8 mouse cellular contexts compared by ENCODE assay signal in the genomic region with DNA sequence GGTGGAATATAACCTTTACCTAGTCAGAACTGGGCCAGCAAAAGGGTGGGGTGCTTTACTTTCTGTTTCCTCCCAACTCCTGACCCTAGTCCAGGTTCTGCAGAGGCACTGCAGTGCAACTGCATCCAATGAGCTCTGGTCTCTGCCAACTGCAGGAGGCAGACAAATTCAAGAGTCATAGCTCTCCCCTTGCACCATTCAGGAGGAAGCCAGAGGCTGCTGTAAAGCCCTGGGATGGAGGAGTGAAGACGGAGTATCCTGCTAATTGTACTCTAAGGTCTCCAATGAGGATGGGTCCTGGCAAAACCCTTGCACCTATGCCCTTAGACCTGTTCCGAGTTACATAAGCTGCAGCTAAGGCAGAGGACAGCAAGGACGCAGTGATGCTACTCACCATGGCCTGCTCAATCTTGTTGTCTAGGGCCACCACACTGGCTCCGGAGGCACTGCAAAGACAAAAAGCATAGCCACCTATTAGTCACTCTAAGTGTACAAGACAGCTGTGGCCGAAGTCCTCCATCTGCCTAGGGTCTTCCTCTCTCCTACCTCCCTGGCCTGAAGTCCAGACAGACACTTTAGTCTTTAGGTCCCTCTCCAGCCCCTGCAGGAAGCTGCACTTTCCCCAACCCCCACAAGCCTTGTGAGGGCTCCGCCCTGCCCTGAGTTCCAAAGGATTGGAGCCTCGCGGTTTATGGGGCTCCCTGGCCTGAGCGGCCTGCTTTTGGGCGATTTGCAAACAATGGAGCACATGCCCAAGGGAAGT. TPM values are rescaled to one million over a fixed set of nuclear protein-coding genes. Genes with fewer than 3 reads are reported as not detected.
DNase-seq lines count a peak whose midpoint lies in the region; ATAC-seq and TF ChIP-seq lines count a peak whose summit lies in the region.

No protein-coding gene starts in this region.

- peak overlapping the region; percentile 75 for H3K4me2 ChIP-seq in heart, embryonic 12.5 days

- 14% methylated on average over 10 of the region's 10 CpGs for WGBS in heart, embryonic 12.5 days
- WGBS in macrophage (ENCODE audit: missing documents) = 23% methylated on average over 10 of the region's 10 CpGs

- no peaks in the 10 kb centered on the region for H3K27me3 ChIP-seq in G1E (ENCODE audit: insufficient read depth, low read length)
- H3K27me3 ChIP-seq in heart, embryonic 12.5 days (replicated peaks) = peaks cover 4% of the 10 kb centered on the region; the same call in 1 of the 2 replicates
- no peaks in the 10 kb centered on the region for H3K27me3 ChIP-seq in splenic B cell, adult 2 months (ENCODE audit: control insufficient read depth, insufficient read depth, low read length, poor library complexity, severe bottlenecking)

- H3K27ac ChIP-seq in heart, embryonic 12.5 days (ENCODE audit: poor library complexity, severe bottlenecking) = peak overlapping the region; percentile 96
- H3K27ac ChIP-seq in macrophage = peak overlapping the region; percentile 88

- H3K79me2 ChIP-seq in macrophage (ENCODE audit: inconsistent target) = peaks cover 36% of the 10 kb centered on the region

- no peaks in the 10 kb centered on the region for H3K9me3 ChIP-seq in G1E (replicated peaks)
- H3K9me3 ChIP-seq in heart, embryonic 12.5 days (replicated peaks) = no peaks in the 10 kb centered on the region

- H3K9ac ChIP-seq in heart, embryonic 12.5 days = peak overlapping the region; percentile 85

- peaks cover 48% of the 10 kb centered on the region for H3K4me1 ChIP-seq in G1E (ENCODE audit: insufficient read depth, low read depth, low read length)
- peaks cover 33% of the 10 kb centered on the region for H3K4me1 ChIP-seq in heart, embryonic 12.5 days (replicated peaks)

- ATAC-seq in G1E (ENCODE audit: extremely low read depth, insufficient number of reproducible peaks, low FRiP score, poor library complexity, severe bottlenecking) = no peak
- 0 out of 2 replicates have a peak, but pooled peaks have one; percentile 56 for ATAC-seq in heart, embryonic 12.5 days (ENCODE audit: insufficient number of reproducible peaks, low FRiP score)

- H3K36me3 ChIP-seq in G1E (replicated peaks) = peaks cover 18% of the 10 kb centered on the region
- H3K36me3 ChIP-seq in heart, embryonic 12.5 days = peaks cover 11% of the 10 kb centered on the region
- H3K36me3 ChIP-seq in macrophage (ENCODE audit: inconsistent target) = no peaks in the 10 kb centered on the region
- H3K36me3 ChIP-seq in splenic B cell, adult 2 months (ENCODE audit: control insufficient read depth, insufficient read depth, low read length, poor library complexity, severe bottlenecking) = peaks cover 8% of the 10 kb centered on the region; the same call in 1 of the 2 replicates

- H3K4me3 ChIP-seq in G1E (ENCODE audit: low read depth, low read length) (peak overlapping the region; percentile 74), macrophage (ENCODE audit: inconsistent target) (peak overlapping the region; percentile 67)
- H3K4me3 ChIP-seq in heart, embryonic 12.5 days = peak overlapping the region; percentile 63

- peak; percentile 63 to 68 for DNase-seq in B cell, adult 2 months
- no peak for DNase-seq in G1E (ENCODE audit: low spot score)
- DNase-seq in embryo, embryonic 11 days = peak; percentile 57
- DNase-seq in kidney, postnatal 36 days = peak; percentile 40 to 48
- DNase-seq in splenic B cell, adult 2 months (ENCODE audit: low read depth, low spot score) = peak; percentile 40
- no peak for DNase-seq in gastrocnemius, adult 18-20 months (ENCODE audit: low spot score)

- no peak for TF ChIP-seq CTCF in G1E (IDR thresholded peaks at IDR 0.05; ENCODE audit: low read depth, low read length)

RNA-seq across cellular contexts. Expression of gene Tsc22d3, which starts 58.6 kb away (rescaled TPM):
- total RNA-seq in G1E (2014; fragmentation: Nextera tagmentation) (86.0 and 93.8 TPM in 2 replicates), G1E (2017) (44.5 and 44.9 TPM in 2 replicates)
- polyA plus RNA-seq in G1E (2012) (31.0 and 52.5 TPM in 2 replicates), macrophage (2018) (57.2 to 142 TPM (median 72.7 TPM) in 3 replicates)
- polyA plus RNA-seq in heart, embryonic 12.5 days (2016; fragmentation: Nextera tagmentation; extraction: Ambion mirVana) = 198 and 207 TPM in 2 replicates
- 10 to 100 TPM in 23 of 26 experiments, 1 to 10 TPM in 3; 6.5 to 71.1 (median 30.2) TPM for total RNA-seq in macrophage (2018; cell fraction: chromatin; rRNA removed)
- 100 to 1,000 TPM in 15 of 26 experiments, 10 to 100 TPM in 11; 39.5 to 154 (median 116) TPM for total RNA-seq in macrophage (2018; cell fraction: cytosol; rRNA removed)
- total RNA-seq in macrophage (2018; cell fraction: nucleus; rRNA removed) = 100 to 1,000 TPM in 8 of 26 experiments, 10 to 100 TPM in 18; 16.0 to 160 (median 74.9) TPM
- total RNA-seq in gastrocnemius, adult 18-20 months (2021) = 100 to 1,000 TPM; 239 to 501 TPM

Comparison
In these comparisons a context has a peak if more than half of its experiments do, and no peak if none do; other contexts are left out.
1. DNase-seq: peak in B cell, adult 2 months (2 of 2), embryo, embryonic 11 days (single experiment), kidney, postnatal 36 days (2 of 2) and splenic B cell, adult 2 months (single experiment); none in G1E (single experiment) and gastrocnemius, adult 18-20 months (single experiment).
2. Peak in every context shown above with its lines, with median percentiles within 50 percentile points of each other: H3K4me3 ChIP-seq.